Mouse (Mus musculus) testis, adult 2 months (tissue): Measurements from ENCODE around the gene Cracr2b.

Source experiments
- CTCF ChIP-seq: fragments of 200-500 bp; IDR thresholded peaks from 2 replicates; pipeline ENCODE4 v1.5.1; 2012; ENCODE audit warnings: low read depth, mild to moderate bottlenecking, inconsistent platforms, low read length, moderate library complexity; ENCODE audit not compliant: control insufficient read depth, insufficient read depth, insufficient replicate concordance
- POLR2A ChIP-seq: fragments of 200-500 bp; IDR thresholded peaks from 2 replicates; pipeline ENCODE4 v1.6.1; 2012; ENCODE audit warnings: low read depth, mild to moderate bottlenecking, inconsistent platforms, low read length, moderate library complexity; ENCODE audit not compliant: control insufficient read depth

- TF ChIP-seq POLR2A = no peak
- no peak for TF ChIP-seq CTCF
Observed at GRCm38 (mm10) chr7:141423811-141424210, 37.1 kb upstream of the Cracr2b start.
